Mouse (Mus musculus): ENCODE results near the gene Rrp7a. TPM values are rescaled to one million over a fixed set of nuclear protein-coding genes. Genes with fewer than 3 reads are reported as not detected.

Rrp7a gene
- polyA plus RNA-seq, 1 experiment = 109 TPM

GRCm38 (mm10) chr15:83111290-83111689, 11.3 kb downstream of the Rrp7a start:
- H3K27ac ChIP-seq (ENCODE audit: control insufficient read depth, insufficient read depth, low read depth, low read length) = no peak overlapping the region
- H3K4me1 ChIP-seq (ENCODE audit: control insufficient read depth, insufficient read depth, low read length) = no peaks in the 10 kb centered on the region; the same call in 1 of the 2 replicates
- no peaks in the 10 kb centered on the region for H3K36me3 ChIP-seq (ENCODE audit: control insufficient read depth, insufficient read depth, low read length)
- H3K4me3 ChIP-seq (ENCODE audit: control insufficient read depth, low read depth, low read length) = no peak overlapping the region
- TF ChIP-seq POLR2A (IDR thresholded peaks at IDR 0.05; ENCODE audit: control insufficient read depth, low read depth, low read length) (no peak), CTCF (IDR thresholded peaks at IDR 0.05; ENCODE audit: control insufficient read depth, insufficient read depth, insufficient replicate concordance, low read depth, low read length) (no peak)
- H3K27me3 ChIP-seq (ENCODE audit: control insufficient read depth, insufficient read depth, low read length) = no peaks in the 10 kb centered on the region

DNA sequence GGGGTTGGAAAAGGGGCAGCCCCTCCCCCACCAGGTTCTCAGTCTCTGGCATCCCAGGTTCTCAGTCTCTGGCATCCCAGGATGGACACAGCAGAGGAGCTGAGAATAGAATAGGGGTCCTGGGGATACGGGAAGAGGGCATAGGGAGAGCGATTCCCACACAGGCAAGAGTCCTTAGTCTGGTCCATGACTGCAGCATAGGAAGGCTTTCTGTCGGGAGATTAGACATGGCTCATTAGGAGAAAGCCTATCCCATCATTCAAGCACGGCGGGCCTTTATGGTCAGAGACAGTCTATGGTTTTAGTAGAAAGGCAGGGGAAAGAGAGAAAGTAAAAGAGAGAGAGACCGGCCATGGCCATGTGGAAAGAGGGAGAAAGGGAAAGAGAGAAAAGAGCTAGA, 14.8 kb downstream of the Rrp7a start:
- TF ChIP-seq POLR2A (IDR thresholded peaks at IDR 0.05; ENCODE audit: control insufficient read depth, low read depth, low read length) = no peak
- no peak for TF ChIP-seq CTCF (IDR thresholded peaks at IDR 0.05; ENCODE audit: control insufficient read depth, insufficient read depth, insufficient replicate concordance, low read depth, low read length)
- H3K4me3 ChIP-seq (ENCODE audit: control insufficient read depth, low read depth, low read length) = peak overlapping the region; percentile 77
- no peaks in the 10 kb centered on the region for H3K27me3 ChIP-seq (ENCODE audit: control insufficient read depth, insufficient read depth, low read length)
- 0 out of 2 replicates have a peak, but pooled peaks cover 2% of the 10 kb centered on the region for H3K4me1 ChIP-seq (ENCODE audit: control insufficient read depth, insufficient read depth, low read length)
- H3K27ac ChIP-seq (ENCODE audit: control insufficient read depth, insufficient read depth, low read depth, low read length) = no peak overlapping the region
- no peaks in the 10 kb centered on the region for H3K36me3 ChIP-seq (ENCODE audit: control insufficient read depth, insufficient read depth, low read length)

- Histone ChIP-seq H3K4me1 (ENCODE audit: control insufficient read depth, insufficient read depth, low read length) (peaks cover 5% of the 10 kb centered on the region), H3K27me3 (ENCODE audit: control insufficient read depth, insufficient read depth, low read length) (no peaks in the 10 kb centered on the region), H3K27ac (ENCODE audit: control insufficient read depth, insufficient read depth, low read depth, low read length) (no peak overlapping the region), H3K4me3 (ENCODE audit: control insufficient read depth, low read depth, low read length) (peak overlapping the region; percentile 77), H3K36me3 (ENCODE audit: control insufficient read depth, insufficient read depth, low read length) (no peaks in the 10 kb centered on the region)
- TF ChIP-seq POLR2A (IDR thresholded peaks at IDR 0.05; ENCODE audit: control insufficient read depth, low read depth, low read length) (no peak), CTCF (IDR thresholded peaks at IDR 0.05; ENCODE audit: control insufficient read depth, insufficient read depth, insufficient replicate concordance, low read depth, low read length) (no peak)
Measured at GRCm38 (mm10) chr15:83106426-83106825, 16.2 kb downstream of the Rrp7a start.

GRCm38 (mm10) chr15:83103111-83103510, 19.5 kb downstream of the Rrp7a start:
- Histone ChIP-seq H3K4me1 (ENCODE audit: control insufficient read depth, insufficient read depth, low read length) (peaks cover 13% of the 10 kb centered on the region), H3K27me3 (ENCODE audit: control insufficient read depth, insufficient read depth, low read length) (no peaks in the 10 kb centered on the region), H3K4me3 (ENCODE audit: control insufficient read depth, low read depth, low read length) (no peak overlapping the region), H3K27ac (ENCODE audit: control insufficient read depth, insufficient read depth, low read depth, low read length) (no peak overlapping the region), H3K36me3 (ENCODE audit: control insufficient read depth, insufficient read depth, low read length) (no peaks in the 10 kb centered on the region)
- TF ChIP-seq POLR2A (IDR thresholded peaks at IDR 0.05; ENCODE audit: control insufficient read depth, low read depth, low read length) (no peak), CTCF (IDR thresholded peaks at IDR 0.05; ENCODE audit: control insufficient read depth, insufficient read depth, insufficient replicate concordance, low read depth, low read length) (no peak)

DNA sequence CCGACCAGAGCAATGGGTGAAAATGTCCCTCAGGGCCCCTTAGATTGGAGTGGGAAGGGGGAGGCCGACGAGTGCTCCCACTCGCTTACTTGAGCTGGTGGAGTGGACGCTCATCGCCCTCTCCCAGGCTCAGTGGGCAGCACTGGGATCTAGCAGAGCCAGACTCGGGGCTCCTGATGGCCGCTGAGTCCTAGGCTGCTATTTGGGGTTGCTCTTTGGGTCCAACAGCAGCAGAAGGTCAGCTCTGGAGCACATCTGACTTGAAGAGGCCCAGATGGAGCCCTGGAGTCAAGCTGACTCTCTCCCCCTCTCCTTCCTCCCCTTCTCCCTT, 22.3 kb downstream of the Rrp7a start:
- Histone ChIP-seq H3K36me3 (ENCODE audit: control insufficient read depth, insufficient read depth, low read length) (no peaks in the 10 kb centered on the region), H3K27ac (ENCODE audit: control insufficient read depth, insufficient read depth, low read depth, low read length) (no peak overlapping the region), H3K4me1 (ENCODE audit: control insufficient read depth, insufficient read depth, low read length) (peaks cover 13% of the 10 kb centered on the region), H3K27me3 (ENCODE audit: control insufficient read depth, insufficient read depth, low read length) (no peaks in the 10 kb centered on the region), H3K4me3 (ENCODE audit: control insufficient read depth, low read depth, low read length) (peak overlapping the region; percentile 83)
- TF ChIP-seq POLR2A (IDR thresholded peaks at IDR 0.05; ENCODE audit: control insufficient read depth, low read depth, low read length) = no peak
- TF ChIP-seq CTCF (IDR thresholded peaks at IDR 0.05; ENCODE audit: control insufficient read depth, insufficient read depth, insufficient replicate concordance, low read depth, low read length) = no peak

GRCm38 (mm10) chr15:83099533-83100331, 22.9 kb downstream of the Rrp7a start:
- H3K27me3 ChIP-seq (ENCODE audit: control insufficient read depth, insufficient read depth, low read length) = no peaks in the 10 kb centered on the region
- TF ChIP-seq CTCF (IDR thresholded peaks at IDR 0.05; ENCODE audit: control insufficient read depth, insufficient read depth, insufficient replicate concordance, low read depth, low read length) (no peak), POLR2A (IDR thresholded peaks at IDR 0.05; ENCODE audit: control insufficient read depth, low read depth, low read length) (peak; percentile 44; the same call in 1 of the 2 replicates)
- peaks cover 13% of the 10 kb centered on the region for H3K4me1 ChIP-seq (ENCODE audit: control insufficient read depth, insufficient read depth, low read length)
- no peak overlapping the region for H3K27ac ChIP-seq (ENCODE audit: control insufficient read depth, insufficient read depth, low read depth, low read length)
- H3K4me3 ChIP-seq (ENCODE audit: control insufficient read depth, low read depth, low read length) = peak overlapping the region; percentile 83
- H3K36me3 ChIP-seq (ENCODE audit: control insufficient read depth, insufficient read depth, low read length) = no peaks in the 10 kb centered on the region

DNA sequence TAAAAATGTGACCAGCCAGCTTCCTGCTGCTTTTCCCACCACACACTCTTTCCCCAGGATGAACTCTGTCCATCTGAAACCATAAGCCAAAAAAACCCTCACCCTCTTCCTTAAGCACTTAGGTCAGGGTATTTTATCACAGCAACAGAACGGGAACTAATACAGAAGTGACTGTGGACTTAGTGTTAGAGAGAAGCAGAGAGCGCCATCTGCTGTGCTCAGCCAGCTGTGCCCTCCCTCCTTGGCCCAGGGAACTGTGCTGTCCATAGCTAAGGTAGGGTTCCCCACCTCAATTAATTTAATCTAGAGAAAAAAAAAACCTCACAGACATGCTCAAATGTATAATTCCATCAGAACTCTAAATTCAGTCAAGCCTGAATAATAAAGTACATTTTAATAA, 26.7 kb downstream of the Rrp7a start:
- TF ChIP-seq CTCF (IDR thresholded peaks at IDR 0.05; ENCODE audit: control insufficient read depth, insufficient read depth, insufficient replicate concordance, low read depth, low read length) (peak; percentile 30; the same call in 1 of the 2 replicates), POLR2A (IDR thresholded peaks at IDR 0.05; ENCODE audit: control insufficient read depth, low read depth, low read length) (no peak)
- H3K27ac ChIP-seq (ENCODE audit: control insufficient read depth, insufficient read depth, low read depth, low read length) = no peak overlapping the region
- no peaks in the 10 kb centered on the region for H3K36me3 ChIP-seq (ENCODE audit: control insufficient read depth, insufficient read depth, low read length)
- peaks cover 8% of the 10 kb centered on the region for H3K4me1 ChIP-seq (ENCODE audit: control insufficient read depth, insufficient read depth, low read length)
- no peak overlapping the region for H3K4me3 ChIP-seq (ENCODE audit: control insufficient read depth, low read depth, low read length)
- H3K27me3 ChIP-seq (ENCODE audit: control insufficient read depth, insufficient read depth, low read length) = no peaks in the 10 kb centered on the region
